Mouse (Mus musculus) C2C12 (cell line): ENCODE data around the gene Abcc4. TPM values are rescaled to one million over a fixed set of nuclear protein-coding genes. Genes with fewer than 3 reads are reported as not detected.

ENCODE experiments used
- H3K27me3 ChIP-seq: one replicate; pipeline ENCODE4 v1.6.1; 2011; ENCODE audit not compliant: control insufficient read depth, insufficient read depth, insufficient read length
- H3K36me3 ChIP-seq: one replicate; pipeline ENCODE4 v1.6.1; 2011; ENCODE audit not compliant: control insufficient read depth, insufficient read depth
- H3K4me3 ChIP-seq: one replicate; pipeline ENCODE4 v1.5.1; 2011; ENCODE audit warnings: mild to moderate bottlenecking, control low read depth; ENCODE audit not compliant: poor library complexity, insufficient read depth, severe bottlenecking
- H3K79me2 ChIP-seq: one replicate; pipeline ENCODE4 v1.6.1; 2011; ENCODE audit not compliant: control insufficient read depth, insufficient read depth
- H3K79me3 ChIP-seq: one replicate; pipeline ENCODE4 v1.6.1; 2011; ENCODE audit warnings: low read depth, control low read depth
- H3ac ChIP-seq: one replicate; pipeline ENCODE3; 2011; ENCODE audit warnings: low read depth; ENCODE audit not compliant: control insufficient read depth, insufficient read length
- CEBPB ChIP-seq: IDR thresholded peaks from one replicate; pipeline ENCODE4 v1.6.1; 2011; ENCODE audit warnings: low read depth, mild to moderate bottlenecking, control low read depth, moderate library complexity
- CTCF ChIP-seq: IDR thresholded peaks from one replicate; pipeline ENCODE4 v1.5.1; 2011; ENCODE audit not compliant: control insufficient read depth, insufficient read depth, insufficient read length
- FOSL1 ChIP-seq: IDR thresholded peaks from one replicate; pipeline ENCODE4 v1.8.0; 2011; ENCODE audit warnings: mild to moderate bottlenecking, low read length; ENCODE audit not compliant: poor library complexity, insufficient read depth, severe bottlenecking
- MAX ChIP-seq: IDR thresholded peaks from one replicate; pipeline ENCODE4 v1.6.1; 2011; ENCODE audit warnings: mild to moderate bottlenecking, control low read depth
- MYOD1 ChIP-seq: IDR thresholded peaks from one replicate; pipeline ENCODE4 v1.6.1; 2011; ENCODE audit warnings: low read depth; ENCODE audit not compliant: control insufficient read depth, insufficient read length
- MYOG ChIP-seq: IDR thresholded peaks from one replicate; pipeline ENCODE4 v1.6.1; 2011; ENCODE audit not compliant: control insufficient read depth, insufficient read length; ENCODE audit errors: extremely low read depth
- USF1 ChIP-seq: IDR thresholded peaks from one replicate; pipeline ENCODE4 v1.6.1; 2011; ENCODE audit warnings: low read depth, mild to moderate bottlenecking, control low read depth, moderate library complexity
- polyA plus RNA-seq: library from polyadenylated mRNA; unstranded; fragments of >200 nt; fragmentation: generic; extraction: Trizol; gene quantifications from one replicate; pipeline ENCODE4 v1.2.1, GENCODE M21; 2012; ENCODE audit warnings: missing spikeins

The Abcc4 gene
- polyA plus RNA-seq, 1 experiment, result 9.0 TPM

GRCm38 (mm10) chr14:118591477-118592403 lies 114.3 kb downstream of the Abcc4 start:
- Histone ChIP-seq H3K79me2 (no peaks in the 10 kb centered on the region), H3ac (no peak overlapping the region), H3K36me3 (peaks cover 33% of the 10 kb centered on the region), H3K79me3 (no peaks in the 10 kb centered on the region), H3K27me3 (no peaks in the 10 kb centered on the region), H3K4me3 (no peak overlapping the region)
- TF ChIP-seq USF1 (no peak), CTCF (peak; percentile 52), MAX (no peak), CEBPB (no peak), MYOG (no peak)

GRCm38 (mm10) chr14:118582333-118582941 lies 123.6 kb downstream of the Abcc4 start:
- no peaks in the 10 kb centered on the region for H3K27me3 ChIP-seq
- H3K79me2 ChIP-seq, result no peaks in the 10 kb centered on the region
- no peak overlapping the region for H3K4me3 ChIP-seq
- H3K36me3 ChIP-seq, result peaks cover 6% of the 10 kb centered on the region
- TF ChIP-seq CTCF, result no peak
- H3ac ChIP-seq, result no peak overlapping the region
- H3K79me3 ChIP-seq, result peaks cover 2% of the 10 kb centered on the region

- no peak overlapping the region for H3K4me3 ChIP-seq
- TF ChIP-seq USF1 (no peak), FOSL1 (no peak), MAX (no peak), CTCF (no peak), MYOG (no peak), CEBPB (no peak), MYOD1 (no peak)
- no peak overlapping the region for H3ac ChIP-seq
- H3K79me2 ChIP-seq, result no peaks in the 10 kb centered on the region
- H3K79me3 ChIP-seq, result peaks cover 2% of the 10 kb centered on the region
- peaks cover 8% of the 10 kb centered on the region for H3K36me3 ChIP-seq
- no peaks in the 10 kb centered on the region for H3K27me3 ChIP-seq
Measured at GRCm38 (mm10) chr14:118581673-118582072, 124.3 kb downstream of the Abcc4 start.

- TF ChIP-seq FOSL1 (no peak), USF1 (no peak), MYOG (no peak), MAX (no peak), CEBPB (no peak), CTCF (no peak), MYOD1 (no peak)
- H3K79me2 ChIP-seq, result no peaks in the 10 kb centered on the region
- no peak overlapping the region for H3K4me3 ChIP-seq
- H3K79me3 ChIP-seq, result peaks cover 2% of the 10 kb centered on the region
- no peak overlapping the region for H3ac ChIP-seq
- H3K36me3 ChIP-seq, result peaks cover 3% of the 10 kb centered on the region
- no peaks in the 10 kb centered on the region for H3K27me3 ChIP-seq
Measured at GRCm38 (mm10) chr14:118579013-118579728, 126.8 kb downstream of the Abcc4 start.

GRCm38 (mm10) chr14:118577895-118578294 lies 128.1 kb downstream of the Abcc4 start:
- Histone ChIP-seq H3K36me3 (peaks cover 3% of the 10 kb centered on the region), H3ac (no peak overlapping the region), H3K27me3 (no peaks in the 10 kb centered on the region), H3K79me3 (peaks cover 2% of the 10 kb centered on the region), H3K4me3 (no peak overlapping the region), H3K79me2 (no peaks in the 10 kb centered on the region)
- TF ChIP-seq FOSL1, result no peak
- TF ChIP-seq MYOG, result no peak
- no peak for TF ChIP-seq CEBPB
- no peak for TF ChIP-seq MYOD1
- no peak for TF ChIP-seq USF1
- no peak for TF ChIP-seq CTCF
- no peak for TF ChIP-seq MAX
